Mouse (Mus musculus) forebrain, embryonic 16.5 days (tissue): ENCODE measurements around the gene Calhm1. TPM values are rescaled to one million over a fixed set of nuclear protein-coding genes. Genes with fewer than 3 reads are reported as not detected.
"Not testable (repeated sequence)": the region's sequence is repeated elsewhere in the genome, so short reads cannot be mapped to it uniquely, and the experiment has no call there.

Source experiments
- ATAC-seq: fragments of 200-750 bp; cut with Nextera tagmentation; 2 replicates; pipeline ENCODE4 v1.8.0; 2017; ENCODE audit warnings: mild to moderate bottlenecking, moderate library complexity
- H3K27ac ChIP-seq: fragments of 300-500 bp; sonication (generic); 2 replicates; pipeline ENCODE4 v1.5.1; 2014; ENCODE audit warnings: low read length, control low read depth
- H3K27me3 ChIP-seq: fragments of 300-500 bp; sonication (generic); replicated peaks from 2 replicates; pipeline ENCODE4 v1.6.1; 2014; ENCODE audit warnings: low read length; ENCODE audit not compliant: control insufficient read depth, insufficient read depth
- H3K36me3 ChIP-seq: fragments of 300-500 bp; sonication (generic); 2 replicates; pipeline ENCODE4 v1.6.1; 2014; ENCODE audit not compliant: control insufficient read depth, insufficient read depth
- H3K4me1 ChIP-seq: fragments of 300-500 bp; sonication (generic); replicated peaks from 2 replicates; pipeline ENCODE4 v1.6.1; 2014; ENCODE audit warnings: low read length; ENCODE audit not compliant: control insufficient read depth, insufficient read depth
- H3K4me2 ChIP-seq: fragments of 300-500 bp; sonication (generic); 2 replicates; pipeline ENCODE4 v1.6.1; 2014; ENCODE audit warnings: mild to moderate bottlenecking, low read length, control low read depth
- H3K4me3 ChIP-seq: fragments of 300-500 bp; sonication (generic); replicated peaks from 2 replicates; pipeline ENCODE4 v1.5.1; 2014; ENCODE audit warnings: mild to moderate bottlenecking, low read length, control low read depth
- H3K9ac ChIP-seq: fragments of 300-500 bp; sonication (generic); replicated peaks from 2 replicates; pipeline ENCODE4 v1.6.1; 2014; ENCODE audit warnings: low read depth, low read length, control low read depth
- H3K9me3 ChIP-seq: fragments of 300-500 bp; sonication (generic); 2 replicates; pipeline ENCODE4 v1.6.1; 2016; ENCODE audit warnings: low read length; ENCODE audit not compliant: control insufficient read depth
- WGBS: fragments of 180-500 bp; shearing (Covaris S2); extraction: QIAGEN DNeasy Blood & Tissue Kit; methylation state at CpG from one replicate; pipeline ENCODE4 v1.1.7; 2014; 5-methylcytosine and 5-hydroxymethylcytosine counted together
- polyA plus RNA-seq: library from polyadenylated mRNA; unstranded; fragments of >200 nt; fragmentation: Nextera tagmentation; extraction: Ambion mirVana; gene quantifications from 2 replicates; pipeline ENCODE4 v1.2.1, GENCODE M21; 2015

The Calhm1 gene
- polyA plus RNA-seq, 1 experiment from 2014 or later, result not detected

DNA sequence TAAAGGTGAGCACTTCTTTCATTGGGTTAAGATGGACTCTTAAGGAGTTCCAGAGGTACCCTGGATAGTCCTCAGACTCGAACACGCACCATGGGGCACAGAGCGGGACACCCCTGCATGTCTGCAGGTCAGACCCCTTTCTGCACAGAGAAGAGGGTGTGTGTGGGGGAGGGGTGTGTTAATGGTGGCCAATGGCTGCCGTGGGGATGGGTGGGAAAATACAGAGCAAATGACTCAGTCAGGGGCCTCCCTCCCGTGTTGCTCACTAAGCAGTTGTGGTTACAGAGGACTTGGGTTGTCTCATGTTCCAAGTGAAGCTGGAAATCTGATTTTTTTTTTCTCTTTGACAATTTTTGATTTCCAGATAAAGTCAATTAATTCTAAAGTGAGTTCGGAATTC, 1.6 kb downstream of the Calhm1 start:
- no peak overlapping the region for H3K9ac ChIP-seq
- H3K4me3 ChIP-seq, result no peak overlapping the region
- no peak overlapping the region for H3K4me2 ChIP-seq
- no peaks in the 10 kb centered on the region for H3K27me3 ChIP-seq
- no peak for ATAC-seq
- no peaks in the 10 kb centered on the region for H3K36me3 ChIP-seq
- 84% methylated on average over 6 of the region's 6 CpGs for WGBS
- no peak overlapping the region for H3K27ac ChIP-seq
- no peaks in the 10 kb centered on the region for H3K9me3 ChIP-seq
- H3K4me1 ChIP-seq, result peaks cover 9% of the 10 kb centered on the region

- H3K9ac ChIP-seq, H3K4me3 ChIP-seq, H3K4me2 ChIP-seq, H3K9me3 ChIP-seq, H3K27ac ChIP-seq, ATAC-seq, H3K27me3 ChIP-seq, H3K36me3 ChIP-seq: not testable (repeated sequence)
- peaks cover 16% of the 10 kb centered on the region for H3K4me1 ChIP-seq
- WGBS, result 39% methylated on average over 7 of the region's 7 CpGs
Measured at GRCm38 (mm10) chr19:47139611-47140010, 4.4 kb downstream of the Calhm1 start.

DNA sequence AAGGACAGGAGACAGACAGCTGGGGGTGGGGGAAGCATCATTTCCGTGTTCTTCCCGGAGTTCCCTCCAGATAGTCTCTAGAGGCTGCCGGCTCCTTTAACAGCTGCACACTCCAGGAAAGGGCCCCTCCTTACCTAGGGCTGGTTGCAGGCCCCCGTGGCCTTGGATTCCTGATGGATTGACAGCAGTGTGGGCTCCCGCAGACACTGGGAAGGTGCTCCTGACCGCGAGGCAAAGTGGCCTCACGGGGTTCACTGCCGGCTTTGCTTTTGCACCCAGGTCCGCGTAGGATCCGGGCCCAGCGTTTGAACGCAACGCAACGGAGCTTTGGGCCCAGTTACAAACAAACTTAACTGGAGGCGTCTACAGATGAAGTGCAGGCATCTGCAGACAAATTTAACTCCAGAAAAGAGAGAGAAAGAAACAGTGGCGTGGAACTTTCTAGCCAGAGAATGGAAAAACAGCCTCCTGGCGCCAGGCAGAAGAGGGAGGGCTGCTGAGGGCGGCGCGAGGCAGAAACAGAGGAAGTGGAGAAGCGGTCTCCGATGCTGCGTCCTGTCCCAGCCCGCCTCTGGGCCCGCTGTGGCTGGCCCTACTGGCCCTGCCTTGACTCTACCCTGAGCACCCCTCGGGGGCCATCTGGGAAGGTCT, 6.2 kb downstream of the Calhm1 start, which contains the start of gene Calhm2:
Calhm2 (minus strand) TSS at position 524 of the 651 bp plus-strand sequence.
- Histone ChIP-seq H3K4me2 (peak within 1 kb of the TSS; percentile 42), H3K9ac (peak within 1 kb of the TSS; percentile 35), H3K9me3 (no peaks in the 10 kb centered on the region), H3K27ac (no peak within 1 kb of the TSS), H3K36me3 (no peaks in the 10 kb centered on the region), H3K4me3 (peak within 1 kb of the TSS; percentile 13), H3K27me3 (no peaks in the 10 kb centered on the region), H3K4me1 (peaks cover 16% of the 10 kb centered on the region)
- peak; percentile 61 for ATAC-seq
- WGBS, result 12% methylated on average over 28 of the region's 28 CpGs

DNA sequence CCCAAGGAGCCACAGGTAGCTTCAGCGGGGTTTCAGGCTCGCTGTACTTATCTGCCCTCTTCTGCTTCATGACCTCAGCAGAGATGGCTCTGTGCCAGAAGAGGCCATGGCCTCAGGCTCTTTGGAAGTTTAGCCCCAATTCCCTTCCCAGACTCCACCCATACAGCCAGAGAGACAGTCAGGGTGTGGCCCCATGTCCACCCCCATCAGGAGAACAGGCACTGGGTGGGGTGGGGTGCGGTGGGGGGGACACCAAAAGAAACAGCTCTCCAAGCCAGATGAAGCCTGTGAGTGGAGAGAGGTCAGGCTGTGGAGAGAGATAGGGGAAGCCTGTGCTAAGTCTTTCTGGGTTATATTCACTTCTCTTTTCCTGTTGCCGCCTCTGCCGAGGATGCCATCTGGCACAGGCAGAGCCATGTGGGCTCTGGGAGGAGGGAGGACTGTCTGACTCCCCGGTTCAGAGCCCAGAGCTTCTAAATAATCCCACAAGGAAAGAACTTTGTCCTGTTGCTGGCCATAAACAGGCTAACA, 6.9 kb downstream of the Calhm1 start:
- H3K27me3 ChIP-seq, result no peaks in the 10 kb centered on the region
- no peaks in the 10 kb centered on the region for H3K9me3 ChIP-seq
- WGBS, result 35% methylated on average over 6 of the region's 6 CpGs
- peak; percentile 75 for ATAC-seq
- H3K4me2 ChIP-seq, result peak overlapping the region; percentile 42
- no peak overlapping the region for H3K9ac ChIP-seq
- H3K36me3 ChIP-seq, result no peaks in the 10 kb centered on the region
- no peak overlapping the region for H3K4me3 ChIP-seq
- peaks cover 16% of the 10 kb centered on the region for H3K4me1 ChIP-seq
- no peak overlapping the region for H3K27ac ChIP-seq

GRCm38 (mm10) chr19:47136170-47136569, 7.9 kb downstream of the Calhm1 start:
- H3K4me2 ChIP-seq, result no peak overlapping the region
- peaks cover 6% of the 10 kb centered on the region for H3K36me3 ChIP-seq
- H3K27me3 ChIP-seq, result no peaks in the 10 kb centered on the region
- H3K27ac ChIP-seq, result no peak overlapping the region
- ATAC-seq, result no peak
- H3K9me3 ChIP-seq, result no peaks in the 10 kb centered on the region
- H3K4me1 ChIP-seq, result peaks cover 16% of the 10 kb centered on the region
- no peak overlapping the region for H3K9ac ChIP-seq
- H3K4me3 ChIP-seq, result no peak overlapping the region
- WGBS, result 88% methylated on average over 5 of the region's 5 CpGs

GRCm38 (mm10) chr19:47135568-47135967, 8.5 kb downstream of the Calhm1 start:
- H3K4me2 ChIP-seq, result no peak overlapping the region
- no peak overlapping the region for H3K27ac ChIP-seq
- peaks cover 11% of the 10 kb centered on the region for H3K36me3 ChIP-seq
- H3K9me3 ChIP-seq, result no peaks in the 10 kb centered on the region
- H3K4me3 ChIP-seq, result no peak overlapping the region
- H3K9ac ChIP-seq, result no peak overlapping the region
- no peaks in the 10 kb centered on the region for H3K27me3 ChIP-seq
- 90% methylated on average over 17 of the region's 17 CpGs for WGBS
- H3K4me1 ChIP-seq, result peaks cover 16% of the 10 kb centered on the region
- ATAC-seq, result no peak

DNA sequence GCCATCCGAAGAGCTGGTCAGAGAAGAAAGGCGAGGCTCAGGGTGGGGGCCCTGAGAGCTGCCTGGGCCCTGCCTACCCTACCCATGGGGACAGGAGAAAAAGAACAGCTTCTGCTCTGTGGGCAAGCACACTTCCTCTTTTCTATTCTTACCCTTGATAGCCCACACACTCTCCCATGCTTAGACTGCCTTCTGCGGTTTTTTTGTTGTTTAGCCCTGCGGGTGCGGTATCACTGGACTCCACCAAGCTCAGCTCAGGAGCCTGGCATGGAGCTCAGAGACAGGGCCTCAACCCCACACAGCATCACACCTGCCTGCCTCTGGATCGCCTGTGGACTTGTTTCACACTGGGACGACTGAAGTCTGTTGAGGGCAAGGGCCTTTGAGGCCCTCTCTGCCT, 10.9 kb downstream of the Calhm1 start:
- Histone ChIP-seq H3K9ac (no peak overlapping the region), H3K27me3 (no peaks in the 10 kb centered on the region), H3K36me3 (peaks cover 24% of the 10 kb centered on the region), H3K4me3 (no peak overlapping the region), H3K4me1 (peaks cover 13% of the 10 kb centered on the region), H3K4me2 (no peak overlapping the region), H3K27ac (no peak overlapping the region), H3K9me3 (no peaks in the 10 kb centered on the region)
- ATAC-seq, result no peak
- WGBS, result 88% methylated on average over 7 of the region's 7 CpGs

DNA sequence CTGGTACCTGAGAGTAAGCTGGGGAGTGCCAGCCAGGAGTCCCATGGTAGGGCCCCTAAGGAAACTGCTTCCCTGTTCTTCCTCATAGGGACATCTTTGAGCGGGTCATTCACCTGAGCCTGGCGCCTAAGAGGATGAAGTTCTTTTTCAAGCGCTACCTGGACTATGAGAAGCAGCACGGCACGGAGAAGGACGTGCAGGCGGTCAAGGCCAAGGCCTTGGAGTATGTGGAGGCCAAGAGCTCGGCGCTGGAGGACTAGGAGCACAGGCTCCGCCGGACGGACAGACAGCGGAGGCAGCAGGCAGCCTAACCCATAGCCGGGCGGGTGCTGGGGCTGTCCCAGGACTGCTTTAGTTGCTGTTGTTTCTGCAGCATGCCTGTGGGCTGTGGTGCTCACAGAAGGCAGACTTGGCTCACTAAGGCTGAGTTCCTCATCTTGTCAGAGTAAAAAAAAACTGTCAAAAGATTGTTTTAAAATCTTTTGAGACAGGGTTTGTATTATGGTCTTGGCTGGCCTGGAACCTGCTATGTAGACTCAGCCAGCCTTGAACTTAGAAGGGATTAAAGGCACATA, 13.4 kb downstream of the Calhm1 start:
- 95% methylated on average over 15 of the region's 15 CpGs for WGBS
- H3K27me3 ChIP-seq, result no peaks in the 10 kb centered on the region
- peaks cover 36% of the 10 kb centered on the region for H3K36me3 ChIP-seq

GRCm38 (mm10) chr19:47128835-47129234, 15.2 kb downstream of the Calhm1 start:
- no peak overlapping the region for H3K27ac ChIP-seq
- H3K4me2 ChIP-seq, result no peak overlapping the region
- no peak overlapping the region for H3K9ac ChIP-seq
- no peaks in the 10 kb centered on the region for H3K9me3 ChIP-seq
- H3K4me3 ChIP-seq, result no peak overlapping the region
- no peaks in the 10 kb centered on the region for H3K4me1 ChIP-seq
- 93% methylated on average over 11 of the region's 11 CpGs for WGBS
- no peak for ATAC-seq
- H3K36me3 ChIP-seq, result peaks cover 41% of the 10 kb centered on the region
- H3K27me3 ChIP-seq, result no peaks in the 10 kb centered on the region

More for the DNA sequence above, 13.4 kb downstream of the Calhm1 start:
- Histone ChIP-seq H3K9me3 (no peaks in the 10 kb centered on the region), H3K4me1 (no peaks in the 10 kb centered on the region), H3K4me3 (no peak overlapping the region), H3K9ac (no peak overlapping the region), H3K27ac (no peak overlapping the region), H3K4me2 (no peak overlapping the region)
- no peak for ATAC-seq
